Mouse (Mus musculus) bone marrow, adult 2 months (tissue): ENCODE measurements around the gene Pgam5.

Experiments used
- CTCF ChIP-seq: fragments of 200-500 bp; IDR thresholded peaks from 2 replicates; pipeline ENCODE4 v1.5.1; 2011; ENCODE audit warnings: low read length, control low read depth; ENCODE audit not compliant: control insufficient read depth, insufficient read depth
- POLR2A ChIP-seq: fragments of 200-500 bp; IDR thresholded peaks from 2 replicates; pipeline ENCODE4 v1.6.1; 2011; ENCODE audit warnings: low read depth, mild to moderate bottlenecking, control low read depth, low read length, borderline replicate concordance; ENCODE audit not compliant: control insufficient read depth

DNA sequence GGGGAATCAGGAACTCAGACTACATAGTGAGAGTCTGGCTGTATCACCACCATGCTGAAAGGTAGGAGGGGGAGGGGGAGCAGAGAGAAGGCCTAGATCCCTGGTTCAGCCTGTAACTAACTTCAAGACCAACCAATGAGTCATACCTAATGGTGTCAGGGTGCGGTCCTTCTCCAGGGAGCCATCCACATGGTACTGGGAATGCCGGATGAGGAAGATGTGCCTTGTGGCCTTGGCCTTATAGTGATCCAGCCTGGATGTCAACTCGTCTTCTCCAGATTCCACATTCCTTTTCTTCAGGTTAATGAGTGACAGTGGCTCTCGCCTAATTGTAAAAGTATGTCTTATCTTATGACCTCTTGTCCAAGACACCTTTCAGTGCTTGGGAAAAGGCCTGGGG is 2.8 kb downstream of the Pgam5 start:
- no peak for TF ChIP-seq CTCF
- TF ChIP-seq POLR2A, result no peak
